Mouse (Mus musculus): ENCODE data around the gene Hip1.

Gene Hip1

DNA sequence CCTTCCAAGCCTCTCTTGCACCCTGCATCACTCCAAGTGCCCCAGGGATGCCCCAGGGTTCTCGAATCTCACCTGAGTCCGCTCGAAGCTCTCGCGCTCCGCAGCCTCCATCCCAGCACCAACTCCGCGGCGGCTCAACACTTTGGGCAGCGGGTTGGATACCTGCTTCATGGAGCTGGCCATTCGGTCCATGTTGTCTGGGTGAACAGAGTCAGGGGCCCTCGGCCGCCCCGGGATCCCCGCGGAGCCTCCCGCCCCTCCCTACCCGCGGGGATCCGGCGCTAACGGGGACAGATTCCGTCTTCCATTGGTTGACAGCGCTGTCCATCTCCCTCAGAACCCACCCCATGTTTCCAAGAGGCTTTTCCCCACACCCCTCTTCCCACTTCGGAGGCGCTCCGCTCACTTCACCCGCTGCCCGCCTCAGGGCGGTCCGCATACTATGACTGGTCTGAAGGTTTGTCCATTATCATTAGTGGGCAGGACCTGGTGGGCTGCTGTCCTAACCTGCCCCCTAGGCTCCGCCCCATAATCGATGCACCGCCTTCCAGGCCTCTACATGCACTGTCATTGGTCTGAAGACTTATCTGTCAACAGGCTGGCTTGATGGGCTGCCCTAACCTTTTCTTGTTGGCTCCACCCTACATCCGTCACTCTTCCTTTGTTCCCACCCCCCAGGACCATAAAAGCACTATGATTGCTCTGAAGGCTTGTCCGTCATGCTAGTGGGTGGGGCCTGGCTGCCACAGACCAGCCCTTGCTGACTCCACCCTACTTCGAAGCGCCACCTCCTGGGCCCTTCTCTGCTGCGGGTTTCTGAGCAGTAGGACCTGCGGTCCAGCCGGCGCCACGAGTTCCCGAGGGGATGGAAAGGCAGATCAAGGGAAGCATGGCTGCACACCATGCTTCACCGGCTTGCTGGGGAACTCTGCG is at the start of gene Hip1:
TSS of gene Hip1 (minus strand) at position 256 of the 933 bp plus-strand sequence.
- peak; percentile 99 for DNase-seq (ENCODE audit: low spot score)

DNA sequence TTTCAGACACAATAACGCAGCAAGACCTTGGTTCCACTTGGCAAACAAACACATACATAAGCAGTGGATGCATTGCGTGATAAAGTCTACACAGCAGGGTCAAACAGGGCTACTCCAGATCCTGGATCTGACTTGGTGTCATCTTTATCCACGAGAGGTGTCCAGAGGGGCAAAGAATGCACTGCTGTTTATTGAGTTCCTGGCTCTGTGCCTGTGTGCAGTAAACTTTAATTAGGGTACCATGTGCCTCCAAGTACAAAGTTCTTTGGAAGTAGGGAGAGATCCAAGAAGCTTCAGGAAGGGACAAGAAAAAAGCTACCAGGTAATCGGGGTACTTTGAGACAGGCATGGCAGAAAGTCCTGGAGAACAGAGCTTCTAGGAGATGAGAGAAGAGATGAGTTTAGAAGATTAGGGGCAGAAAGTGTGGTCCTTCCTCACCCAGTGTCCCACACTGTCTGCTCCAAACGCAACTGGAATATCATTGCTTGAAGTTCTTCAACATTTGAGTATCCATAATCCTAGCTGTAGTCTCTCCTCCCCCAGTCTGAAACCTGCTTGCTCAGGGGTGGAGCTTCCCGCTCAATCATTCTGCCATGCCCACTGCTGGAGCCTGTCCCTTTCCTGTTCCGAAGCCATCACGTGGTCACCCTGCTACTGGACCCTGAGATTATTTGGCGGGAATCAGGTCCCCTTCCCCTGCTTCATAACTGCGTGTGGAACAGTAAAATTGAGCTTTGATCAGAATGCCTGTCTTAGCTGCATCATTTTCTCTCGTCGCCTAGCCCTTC is 45.3 kb upstream of the Hip1 start:
- no peak for DNase-seq (ENCODE audit: low spot score)

GRCm38 (mm10) chr5:135587764-135588163 is 42.8 kb upstream of the Hip1 start:
- DNase-seq (ENCODE audit: low spot score), result no peak

DNA sequence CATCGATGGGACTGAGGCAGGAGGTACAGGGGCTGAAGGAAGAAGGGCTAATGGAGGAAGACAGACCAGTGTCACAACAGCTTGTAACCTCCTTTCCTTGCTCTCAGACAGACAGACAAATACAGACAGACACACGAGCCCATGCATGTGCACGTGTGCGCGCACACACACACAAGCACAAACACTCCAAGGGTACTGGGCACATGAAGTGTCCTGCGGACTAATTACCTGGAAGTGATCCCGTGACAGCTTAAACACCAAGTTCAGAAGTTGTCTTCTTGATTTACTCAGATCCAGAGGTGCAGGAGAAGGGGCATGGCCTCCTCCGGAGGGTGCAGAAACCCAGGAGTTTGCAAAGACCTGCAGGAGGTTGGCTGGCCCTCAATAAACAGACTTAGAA is 40.8 kb upstream of the Hip1 start:
- no peak for DNase-seq (ENCODE audit: low spot score)

GRCm38 (mm10) chr5:135582330-135582729 is 37.4 kb upstream of the Hip1 start:
- DNase-seq (ENCODE audit: low spot score), result no peak

- no peak for DNase-seq (ENCODE audit: low spot score)
Measured at GRCm38 (mm10) chr5:135579331-135579751, 34.4 kb upstream of the Hip1 start.

- DNase-seq (ENCODE audit: low spot score), result no peak
Measured at GRCm38 (mm10) chr5:135576055-135576454, 31.1 kb upstream of the Hip1 start.

DNA sequence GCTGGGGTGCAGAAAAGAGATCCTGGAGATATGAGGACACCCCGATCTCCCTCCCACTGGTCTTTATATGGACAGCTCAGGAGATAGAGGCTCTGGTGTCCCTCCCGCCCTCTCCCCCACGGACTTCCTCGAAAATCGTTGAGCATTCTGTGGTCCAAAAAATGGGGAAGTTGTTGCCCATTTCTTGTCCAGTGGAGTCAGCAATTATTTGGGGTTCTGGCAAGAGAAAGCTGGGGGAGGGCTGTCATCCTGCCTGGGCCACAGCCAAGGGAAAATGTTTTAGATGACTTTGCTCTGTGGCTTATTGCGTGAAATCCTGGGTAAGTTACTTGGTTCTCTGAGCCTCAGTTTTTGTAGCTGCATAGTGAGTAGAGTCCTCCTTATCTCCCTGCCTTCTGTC is 28.1 kb upstream of the Hip1 start, which contains the start of gene Ccl24:
TSS of gene Ccl24 (minus strand) at position 44 of the 400 bp plus-strand sequence.
- DNase-seq (ENCODE audit: low spot score), result no peak

DNA sequence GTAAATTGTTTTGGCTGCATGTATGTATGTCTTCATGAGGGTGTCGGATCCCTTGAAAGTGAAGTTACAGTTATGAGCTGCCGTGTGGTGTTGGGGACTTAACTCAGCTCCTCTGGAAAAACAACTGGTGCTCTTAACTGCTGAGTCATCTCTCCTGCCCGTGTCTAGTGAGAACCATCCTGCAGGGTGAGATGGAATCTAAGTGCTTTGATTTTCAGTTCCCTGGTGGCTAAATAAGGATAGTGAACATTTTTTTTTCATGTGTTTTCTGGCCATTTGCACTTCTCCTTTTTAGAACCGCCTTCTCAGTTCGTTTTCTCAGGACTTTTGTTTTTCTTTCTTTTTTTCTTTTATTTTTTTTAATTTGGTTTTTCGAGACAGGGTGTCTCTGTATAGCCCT is 23.8 kb upstream of the Hip1 start:
- no peak for DNase-seq (ENCODE audit: low spot score)

DNA sequence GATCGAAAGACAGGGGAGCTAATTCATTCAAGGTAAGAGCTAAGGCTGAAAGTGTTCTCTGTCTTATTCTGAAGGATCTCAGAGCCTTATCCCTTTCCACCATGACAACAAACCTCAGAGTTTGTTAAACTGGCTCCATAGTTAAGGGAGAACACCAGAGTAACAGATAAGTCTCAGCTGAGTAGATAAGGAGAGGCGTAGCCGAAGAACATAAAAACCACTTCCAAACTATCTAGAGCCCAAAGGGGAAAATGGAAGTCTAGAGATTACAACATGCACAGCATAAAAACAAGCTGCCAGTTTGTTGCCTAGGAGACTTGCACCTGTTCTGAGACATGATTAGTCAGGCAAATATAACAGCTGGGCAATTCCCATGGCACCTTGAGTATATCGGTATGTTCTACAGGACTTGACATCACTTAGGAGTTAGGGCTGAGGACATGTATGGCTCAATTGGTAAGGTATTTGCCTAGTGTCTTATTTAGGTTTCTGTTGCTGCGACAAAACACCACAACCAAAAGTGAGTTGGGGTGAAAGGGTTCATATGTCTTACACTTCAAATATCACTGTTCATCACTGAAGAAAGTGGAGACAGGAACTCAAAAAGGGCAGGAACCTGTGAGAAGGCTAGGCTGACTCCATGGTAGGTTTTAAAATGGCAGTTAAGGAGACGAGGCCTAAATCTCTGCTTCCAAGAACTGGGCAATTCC is 22.8 kb upstream of the Hip1 start:
- DNase-seq (ENCODE audit: low spot score), result no peak

- DNase-seq (ENCODE audit: low spot score), result no peak
Measured at GRCm38 (mm10) chr5:135563469-135563868, 18.5 kb upstream of the Hip1 start, which contains the start of gene Ccl26. TSS of gene Ccl26 (minus strand) at chr5:135563569.

DNA sequence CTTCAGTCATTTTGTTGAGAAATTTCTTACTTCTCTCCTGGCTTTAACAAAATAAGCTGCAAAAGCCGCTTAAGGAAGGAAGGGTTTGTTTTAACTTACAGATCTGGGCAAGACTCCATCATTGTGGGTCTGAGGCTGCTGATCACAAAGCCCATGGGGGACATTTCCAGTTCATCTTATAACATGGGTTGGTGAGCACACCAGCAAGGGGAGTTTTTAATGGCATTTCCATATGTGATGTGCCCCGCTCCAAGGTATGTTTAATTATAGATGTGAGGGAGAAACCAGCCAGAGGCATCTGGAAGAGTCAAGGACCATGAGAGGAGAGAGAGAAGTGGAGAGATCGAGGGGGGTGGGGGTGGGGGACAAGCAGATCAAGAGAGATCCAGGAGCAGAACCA is 12.8 kb upstream of the Hip1 start:
- no peak for DNase-seq (ENCODE audit: low spot score)

DNA sequence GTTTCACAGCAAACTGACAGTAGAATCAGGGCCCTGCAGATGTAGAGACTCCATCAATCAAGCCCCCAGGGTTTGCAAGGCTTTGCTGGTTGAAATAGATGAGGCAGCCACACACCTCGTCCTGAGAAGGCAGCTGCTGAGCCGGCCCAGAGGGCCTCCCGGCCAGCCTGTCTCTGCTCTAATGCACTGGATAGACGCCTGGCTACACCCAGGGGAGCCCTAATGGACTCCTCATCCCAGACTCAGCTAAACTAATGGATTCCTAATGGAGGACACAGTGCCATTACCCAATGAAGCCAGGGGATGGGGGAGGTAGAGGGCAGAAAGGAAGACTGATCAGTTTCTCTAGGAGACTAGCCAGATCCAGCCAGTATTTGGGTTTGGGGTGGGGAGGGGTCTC is 12.1 kb upstream of the Hip1 start:
- no peak for DNase-seq (ENCODE audit: low spot score)

- no peak for DNase-seq (ENCODE audit: low spot score)
Measured at GRCm38 (mm10) chr5:135556259-135556658, 11.3 kb upstream of the Hip1 start.

- DNase-seq (ENCODE audit: low spot score), result no peak
Measured at GRCm38 (mm10) chr5:135551591-135551990, 6.7 kb upstream of the Hip1 start.

- no peak for DNase-seq (ENCODE audit: low spot score)
Measured at GRCm38 (mm10) chr5:135550910-135551309, 6.0 kb upstream of the Hip1 start.

DNA sequence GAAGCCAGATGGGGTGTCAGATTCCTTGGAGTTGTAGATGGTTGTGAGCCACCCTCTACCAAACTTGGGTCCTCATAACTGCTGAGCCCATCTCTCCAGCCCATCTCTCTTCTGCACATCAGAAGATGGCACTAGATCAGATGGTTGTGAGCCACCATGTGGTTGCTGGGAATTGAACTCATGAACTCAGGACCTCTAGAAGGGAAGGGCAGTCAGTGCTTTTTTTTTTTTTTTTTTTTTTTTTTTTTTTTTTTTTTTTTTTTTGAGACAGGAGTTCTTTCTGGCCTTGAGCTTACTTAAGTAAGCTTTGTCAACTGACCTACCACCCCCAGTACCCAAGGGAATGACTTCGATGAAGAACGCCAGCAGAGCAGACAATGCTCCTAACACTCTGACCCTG is 3.1 kb upstream of the Hip1 start:
- no peak for DNase-seq (ENCODE audit: low spot score)

DNA sequence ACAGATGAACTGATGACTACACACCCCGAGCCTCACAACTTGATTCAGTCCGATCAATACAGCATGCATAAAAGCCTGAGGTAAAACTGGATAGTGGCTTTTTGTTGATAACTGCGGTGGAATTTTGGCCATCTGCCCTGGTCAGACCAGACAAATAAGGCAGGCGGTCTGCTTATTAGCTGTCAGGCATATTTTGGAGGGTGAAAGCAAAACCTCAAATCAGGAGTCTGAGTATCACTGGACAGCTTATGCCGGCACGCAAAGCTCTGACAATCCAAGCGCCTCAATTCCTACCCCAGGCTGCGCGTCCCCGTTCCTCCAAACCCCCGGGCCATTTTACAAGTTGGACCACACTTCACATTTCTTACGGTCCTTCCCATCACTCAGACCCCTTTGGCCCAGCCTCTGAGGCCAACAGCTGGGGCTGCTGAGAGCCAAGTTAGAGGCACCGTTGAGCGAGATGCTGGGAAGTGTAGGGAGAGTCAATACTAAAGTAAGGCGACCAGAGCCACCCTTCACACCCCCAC is 825 bp downstream of the Hip1 start:
- DNase-seq (ENCODE audit: low spot score), result peak; percentile 6

DNA sequence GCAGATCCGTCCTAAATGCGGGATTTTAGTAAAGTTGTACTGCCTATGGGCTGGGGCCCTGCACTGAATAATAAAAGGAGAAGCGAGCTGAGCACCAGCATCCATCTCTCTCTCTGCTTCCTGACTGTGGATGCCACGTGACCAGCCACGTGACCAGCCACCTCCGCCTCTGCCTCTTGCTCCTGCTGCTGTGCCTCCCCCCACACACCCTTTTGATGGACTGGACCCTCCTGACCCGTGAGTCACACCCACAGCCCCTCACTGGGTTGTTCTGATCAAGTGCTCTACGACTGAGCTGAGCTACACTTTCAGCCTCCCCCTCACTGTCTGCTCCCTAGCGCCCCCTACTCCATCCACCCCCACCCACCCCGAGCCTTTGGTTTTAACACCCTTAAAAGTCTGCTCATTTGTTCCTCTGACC is 7.1 kb downstream of the Hip1 start:
- DNase-seq (ENCODE audit: low spot score), result no peak

DNA sequence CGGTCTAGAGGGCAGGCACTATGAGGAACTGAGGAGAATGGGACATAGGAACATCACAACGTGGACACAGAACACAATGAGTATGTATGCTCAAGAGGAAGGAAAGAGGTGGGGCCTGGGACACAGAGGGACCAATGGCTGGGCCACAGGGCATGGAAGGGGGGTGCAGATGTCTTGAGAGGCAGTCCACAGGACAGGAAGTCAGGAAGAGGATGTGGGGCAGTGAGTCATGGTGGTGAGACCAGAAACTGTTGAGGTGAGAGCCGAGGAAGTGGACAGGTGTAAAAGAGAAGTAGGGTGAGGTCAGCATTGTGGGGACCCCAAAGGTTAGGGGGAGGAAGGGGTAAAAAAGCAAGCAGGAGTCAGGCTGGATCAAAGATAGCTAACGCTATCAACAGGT is 7.6 kb downstream of the Hip1 start:
- no peak for DNase-seq (ENCODE audit: low spot score)

DNA sequence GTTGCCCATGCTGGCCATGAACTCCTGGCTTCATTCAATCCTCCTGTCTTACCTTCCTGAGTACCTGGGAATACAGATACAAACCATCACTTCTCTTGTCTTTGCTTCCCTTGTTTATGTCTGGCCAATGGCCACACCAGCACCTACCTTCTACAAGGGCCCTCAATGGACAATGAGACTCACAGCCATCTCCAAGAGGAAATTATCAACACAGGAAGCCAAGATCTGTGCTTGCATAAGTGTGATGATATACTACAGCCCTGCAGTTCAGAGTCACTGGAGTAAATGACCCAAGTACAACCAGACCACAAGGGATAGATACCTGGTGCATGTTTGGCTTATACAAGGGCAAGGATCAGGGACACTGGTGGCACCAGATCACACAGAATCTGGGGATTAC is 9.1 kb downstream of the Hip1 start:
- DNase-seq (ENCODE audit: low spot score), result no peak

DNA sequence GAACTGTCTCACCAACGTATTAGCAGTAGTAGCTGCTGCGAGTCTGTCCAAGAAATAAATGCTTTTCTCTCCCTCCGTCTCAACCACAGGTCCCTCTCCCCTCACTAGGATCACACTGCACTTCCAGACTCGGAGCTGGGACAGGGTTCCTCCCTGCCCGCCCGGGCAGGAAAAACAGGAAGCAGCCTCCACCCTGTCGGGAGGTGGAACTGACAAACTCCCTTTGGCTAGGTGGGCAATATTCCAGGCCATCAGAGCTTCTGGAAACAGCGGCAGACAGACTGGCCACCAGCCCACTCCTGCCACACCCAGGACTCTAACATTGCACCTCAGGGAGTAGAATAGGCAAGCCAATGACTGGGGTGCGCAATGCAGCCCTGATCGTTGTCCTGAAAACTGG is 11.5 kb downstream of the Hip1 start:
- peak; percentile 37 for DNase-seq (ENCODE audit: low spot score)
